8 mouse cellular contexts compared by ENCODE assay signal in genomic region chr2:85123187-85123868, GRCm38 (mm10). TPM values are rescaled to one million over a fixed set of nuclear protein-coding genes. Genes with fewer than 3 reads are reported as not detected.
A peak's percentile ranks its signal among the peaks of the same experiment; 100 is the strongest.
DNase-seq lines count a peak whose midpoint lies in the region; ATAC-seq and TF ChIP-seq lines count a peak whose summit lies in the region.
"Had no signal": no experiment of that assay in that cellular context is flagged by ENCODE, and none has a peak within 500 bp of the region (broad histone marks: within the 10 kb centered on the region; RNA-seq: fewer than 3 reads in every experiment).

No protein-coding gene starts in this region.

- no peak overlapping the region for H3K4me3 ChIP-seq in forebrain, postnatal 0 days (ENCODE audit: low read depth, low read length)
- H3K4me3 ChIP-seq in lung, postnatal 0 days (ENCODE audit: low read depth, low read length) = no peak overlapping the region
- H3K4me3 ChIP-seq: heart, adult 2 months had no signal

- ATAC-seq in forebrain, postnatal 0 days = peak; percentile 87
- ATAC-seq in lung, postnatal 0 days = peak; percentile 55

- H3K4me1 ChIP-seq in forebrain, postnatal 0 days (ENCODE audit: insufficient read depth) = no peaks in the 10 kb centered on the region
- no peaks in the 10 kb centered on the region for H3K4me1 ChIP-seq in lung, postnatal 0 days (ENCODE audit: insufficient read depth, low read depth, low read length)

- WGBS in forebrain, postnatal 0 days = 31% methylated on average over 5 of the region's 5 CpGs
- 29% methylated on average over 5 of the region's 5 CpGs for WGBS in lung, postnatal 0 days

- no peaks in the 10 kb centered on the region for H3K27me3 ChIP-seq in forebrain, postnatal 0 days (ENCODE audit: insufficient read depth, low read length)
- H3K27me3 ChIP-seq in lung, postnatal 0 days (replicated peaks; ENCODE audit: insufficient read depth, low read length) = no peaks in the 10 kb centered on the region
- H3K27me3 ChIP-seq in splenic B cell, adult 2 months (ENCODE audit: control insufficient read depth, insufficient read depth, low read length, poor library complexity, severe bottlenecking) = no peaks in the 10 kb centered on the region

- TF ChIP-seq EP300 in lung, postnatal 0 days (IDR thresholded peaks at IDR 0.05) = no peak

- H3K9ac ChIP-seq in forebrain, postnatal 0 days = no peak overlapping the region
- no peak overlapping the region for H3K9ac ChIP-seq in lung, postnatal 0 days (replicated peaks; ENCODE audit: low read depth)

- no peak overlapping the region for H3K4me2 ChIP-seq in forebrain, postnatal 0 days (ENCODE audit: low read depth)
- no peak overlapping the region for H3K4me2 ChIP-seq in lung, postnatal 0 days (replicated peaks; ENCODE audit: low read depth, low read length)

- no peaks in the 10 kb centered on the region for H3K9me3 ChIP-seq in forebrain, postnatal 0 days (ENCODE audit: low read length)
- no peaks in the 10 kb centered on the region for H3K9me3 ChIP-seq in lung, postnatal 0 days (ENCODE audit: low read length)

- no peak overlapping the region for H3K27ac ChIP-seq in forebrain, postnatal 0 days (ENCODE audit: low read depth, low read length)
- no peak overlapping the region for H3K27ac ChIP-seq in lung, postnatal 0 days (ENCODE audit: low read length)
- H3K27ac ChIP-seq: heart, adult 2 months had no signal

- peak; percentile 32 for DNase-seq in urinary bladder, postnatal 14 days (ENCODE audit: low spot score)
- DNase-seq in urinary bladder, postnatal 4 days (ENCODE audit: low spot score in 2 of 2) = no peak
- DNase-seq in c-Kit-positive CD71-positive TER-119-positive erythroid progenitor cells, embryonic 14.5 days (ENCODE audit: low spot score) = peak; percentile 46
- peak; percentile 86 for DNase-seq in forebrain, postnatal 0 days
- peak; percentile 64 for DNase-seq in kidney, postnatal 10 days
- peak; percentile 84 for DNase-seq in lung, postnatal 0 days (ENCODE audit: low spot score)
- peak; percentile 60 for DNase-seq in splenic B cell, adult 2 months (ENCODE audit: low read depth, low spot score)

- H3K36me3 ChIP-seq in forebrain, postnatal 0 days (ENCODE audit: insufficient read depth) = no peaks in the 10 kb centered on the region
- no peaks in the 10 kb centered on the region for H3K36me3 ChIP-seq in lung, postnatal 0 days (ENCODE audit: insufficient read depth, low read length)
- no peaks in the 10 kb centered on the region for H3K36me3 ChIP-seq in splenic B cell, adult 2 months (ENCODE audit: control insufficient read depth, insufficient read depth, low read length, poor library complexity, severe bottlenecking)

- peak; percentile 89 for TF ChIP-seq CTCF in forebrain, postnatal 0 days (IDR thresholded peaks at IDR 0.05; ENCODE audit: low read depth)
- TF ChIP-seq CTCF in lung, postnatal 0 days (IDR thresholded peaks at IDR 0.05) = peak; percentile 86

RNA-seq across cellular contexts. Expression of gene Aplnr, which starts 12.7 kb away (rescaled TPM):
- 12.1 and 22.6 TPM in 2 replicates for total RNA-seq in forebrain, postnatal 0 days (2014; rRNA removed)
- 23.9 and 25.3 TPM in 2 replicates for polyA plus RNA-seq in forebrain, postnatal 0 days (2015; fragmentation: Nextera tagmentation; extraction: Ambion mirVana)
- polyA plus RNA-seq in lung, postnatal 0 days (2015; fragmentation: Nextera tagmentation; extraction: Ambion mirVana) = 84.1 and 90.6 TPM in 2 replicates

Comparison
In these comparisons a context has a peak if more than half of its experiments do, and no peak if none do; other contexts are left out.
1. DNase-seq: peak in urinary bladder, postnatal 14 days (single experiment), c-Kit-positive CD71-positive TER-119-positive erythroid progenitor cells, embryonic 14.5 days (single experiment), forebrain, postnatal 0 days (single experiment), kidney, postnatal 10 days (single experiment), lung, postnatal 0 days (single experiment) and splenic B cell, adult 2 months (single experiment); none in urinary bladder, postnatal 4 days (0 of 2).